Mouse (Mus musculus): ENCODE measurements around the gene Efna1. TPM values are rescaled to one million over a fixed set of nuclear protein-coding genes. Genes with fewer than 3 reads are reported as not detected.

Gene Efna1
- polyA plus RNA-seq (2016; fragmentation: Nextera tagmentation; extraction: Ambion mirVana) = 12.9 and 13.2 TPM in 2 replicates

GRCm38 (mm10) chr3:89280606-89281511 is at the start of gene Efna1:
TSS of gene Efna1 (minus strand) at chr3:89281142.
- H3K9me3 ChIP-seq = no peaks in the 10 kb centered on the region
- H3K27ac ChIP-seq = peak within 1 kb of the TSS; percentile 66
- H3K4me1 ChIP-seq = peaks cover 67% of the 10 kb centered on the region
- H3K36me3 ChIP-seq (replicated peaks) = no peaks in the 10 kb centered on the region
- peak within 1 kb of the TSS; percentile 61 for H3K4me3 ChIP-seq
- peak; percentile 64 for DNase-seq (ENCODE audit: extremely low spot score, low spot score)
- H3K27me3 ChIP-seq (ENCODE audit: poor library complexity, severe bottlenecking) = peaks cover 77% of the 10 kb centered on the region
- WGBS = under 1% methylated on average over 52 of the region's 52 CpGs

- Histone ChIP-seq H3K36me3 (replicated peaks) (peaks cover 29% of the 10 kb centered on the region), H3K27me3 (ENCODE audit: poor library complexity, severe bottlenecking) (peaks cover 68% of the 10 kb centered on the region), H3K27ac (no peak overlapping the region), H3K4me3 (no peak overlapping the region), H3K4me1 (peaks cover 69% of the 10 kb centered on the region), H3K9me3 (no peaks in the 10 kb centered on the region)
- no peak for DNase-seq (ENCODE audit: extremely low spot score, low spot score)
- WGBS = 68% methylated on average over 3 of the region's 3 CpGs
Observed at GRCm38 (mm10) chr3:89330346-89330745, 49.4 kb upstream of the Efna1 start.

GRCm38 (mm10) chr3:89328623-89329022 is 47.7 kb upstream of the Efna1 start:
- WGBS = 15% methylated on average over 4 of the region's 4 CpGs
- peak overlapping the region; percentile 54; the same call in 1 of the 2 replicates for H3K27ac ChIP-seq
- no peak for DNase-seq (ENCODE audit: extremely low spot score, low spot score)
- peaks cover 55% of the 10 kb centered on the region for H3K4me1 ChIP-seq
- H3K9me3 ChIP-seq = no peaks in the 10 kb centered on the region
- H3K27me3 ChIP-seq (ENCODE audit: poor library complexity, severe bottlenecking) = peaks cover 61% of the 10 kb centered on the region
- H3K4me3 ChIP-seq = no peak overlapping the region
- peaks cover 12% of the 10 kb centered on the region for H3K36me3 ChIP-seq (replicated peaks)

GRCm38 (mm10) chr3:89327371-89327870 is 46.5 kb upstream of the Efna1 start:
- H3K36me3 ChIP-seq (replicated peaks) = peaks cover under 1% of the 10 kb centered on the region
- H3K27me3 ChIP-seq (ENCODE audit: poor library complexity, severe bottlenecking) = peaks cover 64% of the 10 kb centered on the region
- no peak overlapping the region for H3K27ac ChIP-seq
- H3K4me3 ChIP-seq = no peak overlapping the region
- 71% methylated on average over 9 of the region's 9 CpGs for WGBS
- H3K4me1 ChIP-seq = peaks cover 52% of the 10 kb centered on the region
- no peak for DNase-seq (ENCODE audit: extremely low spot score, low spot score)
- no peaks in the 10 kb centered on the region for H3K9me3 ChIP-seq

GRCm38 (mm10) chr3:89325882-89326281 is 44.9 kb upstream of the Efna1 start:
- 93% methylated on average over 8 of the region's 8 CpGs for WGBS
- Histone ChIP-seq H3K36me3 (replicated peaks) (no peaks in the 10 kb centered on the region), H3K27me3 (ENCODE audit: poor library complexity, severe bottlenecking) (peaks cover 68% of the 10 kb centered on the region), H3K27ac (no peak overlapping the region), H3K4me3 (no peak overlapping the region), H3K9me3 (no peaks in the 10 kb centered on the region), H3K4me1 (peaks cover 52% of the 10 kb centered on the region)
- no peak for DNase-seq (ENCODE audit: extremely low spot score, low spot score)

- DNase-seq (ENCODE audit: extremely low spot score, low spot score) = peak; percentile 77
- H3K9me3 ChIP-seq = no peaks in the 10 kb centered on the region
- under 1% methylated on average over 53 of the region's 53 CpGs for WGBS
- H3K27ac ChIP-seq = peak within 1 kb of the TSS; percentile 78
- peak within 1 kb of the TSS; percentile 70 for H3K4me3 ChIP-seq
- no peaks in the 10 kb centered on the region for H3K36me3 ChIP-seq (replicated peaks)
- H3K4me1 ChIP-seq = peaks cover 61% of the 10 kb centered on the region
- peaks cover 77% of the 10 kb centered on the region for H3K27me3 ChIP-seq (ENCODE audit: poor library complexity, severe bottlenecking)
Observed at GRCm38 (mm10) chr3:89322514-89323165, 41.7 kb upstream of the Efna1 start, which contains the start of gene Efna3. TSS of gene Efna3 (minus strand) at chr3:89322965.

GRCm38 (mm10) chr3:89322131-89322500 is 41.2 kb upstream of the Efna1 start:
- H3K27ac ChIP-seq = peak overlapping the region; percentile 78
- 1% methylated on average over 14 of the region's 14 CpGs for WGBS
- H3K4me1 ChIP-seq = peaks cover 61% of the 10 kb centered on the region
- DNase-seq (ENCODE audit: extremely low spot score, low spot score) = no peak
- peak overlapping the region; percentile 70 for H3K4me3 ChIP-seq
- H3K9me3 ChIP-seq = no peaks in the 10 kb centered on the region
- H3K27me3 ChIP-seq (ENCODE audit: poor library complexity, severe bottlenecking) = peaks cover 77% of the 10 kb centered on the region
- H3K36me3 ChIP-seq (replicated peaks) = no peaks in the 10 kb centered on the region

- H3K36me3 ChIP-seq (replicated peaks) = no peaks in the 10 kb centered on the region
- H3K27me3 ChIP-seq (ENCODE audit: poor library complexity, severe bottlenecking) = peaks cover 81% of the 10 kb centered on the region
- peak overlapping the region; percentile 70 for H3K4me3 ChIP-seq
- peak overlapping the region; percentile 78 for H3K27ac ChIP-seq
- H3K9me3 ChIP-seq = no peaks in the 10 kb centered on the region
- WGBS = 1% methylated on average over 66 of the region's 66 CpGs
- DNase-seq (ENCODE audit: extremely low spot score, low spot score) = peak; percentile 46
- peaks cover 64% of the 10 kb centered on the region for H3K4me1 ChIP-seq
Observed at GRCm38 (mm10) chr3:89321183-89322130, 40.5 kb upstream of the Efna1 start.

- H3K4me1 ChIP-seq = peaks cover 72% of the 10 kb centered on the region
- 1% methylated on average over 41 of the region's 41 CpGs for WGBS
- H3K4me3 ChIP-seq = peak overlapping the region; percentile 70
- H3K27ac ChIP-seq = peak overlapping the region; percentile 78
- peak; percentile 68 for DNase-seq (ENCODE audit: extremely low spot score, low spot score)
- no peaks in the 10 kb centered on the region for H3K36me3 ChIP-seq (replicated peaks)
- peaks cover 88% of the 10 kb centered on the region for H3K27me3 ChIP-seq (ENCODE audit: poor library complexity, severe bottlenecking)
- no peaks in the 10 kb centered on the region for H3K9me3 ChIP-seq
Observed at GRCm38 (mm10) chr3:89320581-89321182, 39.7 kb upstream of the Efna1 start.

- Histone ChIP-seq H3K27me3 (ENCODE audit: poor library complexity, severe bottlenecking) (peaks cover 90% of the 10 kb centered on the region), H3K27ac (peak overlapping the region; percentile 53), H3K4me1 (peaks cover 81% of the 10 kb centered on the region), H3K36me3 (replicated peaks) (no peaks in the 10 kb centered on the region), H3K4me3 (peak overlapping the region; percentile 70), H3K9me3 (no peaks in the 10 kb centered on the region)
- peak; percentile 48 for DNase-seq (ENCODE audit: extremely low spot score, low spot score)
- WGBS = 5% methylated on average over 57 of the region's 58 CpGs
Observed at GRCm38 (mm10) chr3:89319591-89320350, 38.8 kb upstream of the Efna1 start.

GRCm38 (mm10) chr3:89318971-89319590 is 38.1 kb upstream of the Efna1 start:
- Histone ChIP-seq H3K9me3 (no peaks in the 10 kb centered on the region), H3K4me1 (peaks cover 86% of the 10 kb centered on the region), H3K27me3 (ENCODE audit: poor library complexity, severe bottlenecking) (peaks cover 86% of the 10 kb centered on the region), H3K36me3 (replicated peaks) (no peaks in the 10 kb centered on the region), H3K4me3 (peak overlapping the region; percentile 70), H3K27ac (peak overlapping the region; percentile 53)
- 10% methylated on average over 21 of the region's 21 CpGs for WGBS
- peak; percentile 34 for DNase-seq (ENCODE audit: extremely low spot score, low spot score)
